Mouse (Mus musculus): ENCODE data around the gene Med12. TPM values are rescaled to one million over a fixed set of nuclear protein-coding genes. Genes with fewer than 3 reads are reported as not detected.
"Not testable (repeated sequence)": the region's sequence is repeated elsewhere in the genome, so short reads cannot be mapped to it uniquely, and the experiment has no call there.

Gene Med12
- total RNA-seq, 2 experiments from 2014 or later: 29.5 to 36.6 TPM

DNA sequence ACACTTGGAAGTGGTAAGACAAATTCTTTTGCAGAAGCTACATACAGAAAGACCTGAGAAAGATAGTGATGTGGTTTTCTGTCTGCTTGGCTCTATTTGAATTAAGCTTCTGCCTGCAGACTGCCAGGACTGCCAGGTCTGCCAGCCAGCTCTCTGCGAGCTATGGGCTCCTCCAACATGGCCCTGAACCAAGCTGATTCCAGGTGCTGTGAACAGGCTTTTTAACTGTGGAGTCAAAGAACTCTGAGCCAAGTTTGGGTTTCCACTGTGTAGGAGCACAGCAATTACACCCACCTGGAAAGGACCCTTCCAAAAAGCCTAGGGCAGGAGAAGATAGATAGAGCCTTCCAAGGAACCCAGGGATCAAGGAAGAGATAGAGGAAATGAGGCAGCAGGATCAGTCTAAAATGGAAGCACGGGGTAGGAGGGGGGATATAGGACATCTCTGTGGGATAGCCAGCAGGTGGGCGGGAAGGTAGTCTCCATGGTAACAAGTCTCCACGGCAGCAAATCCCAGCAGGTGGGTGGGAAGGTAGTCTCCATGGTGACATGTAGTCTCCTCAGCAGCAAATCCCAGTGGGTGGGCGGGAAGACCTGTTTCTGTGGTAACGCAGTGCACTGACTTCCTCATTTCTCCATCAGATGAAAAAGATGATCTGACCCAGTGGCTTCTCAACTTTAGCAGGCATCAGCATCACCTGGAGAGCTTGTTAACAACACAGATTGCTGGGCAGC is 40.0 kb downstream of the Med12 start:
- DNase-seq (ENCODE audit: low spot score in 2 of 2): peak; percentile 75 to 90
- TF ChIP-seq CTCF (conservative IDR thresholded peaks at IDR 0.05): no peak
- Histone ChIP-seq H3K27ac (peak overlapping the region; percentile 87), H3K4me3 (no peak overlapping the region)

DNA sequence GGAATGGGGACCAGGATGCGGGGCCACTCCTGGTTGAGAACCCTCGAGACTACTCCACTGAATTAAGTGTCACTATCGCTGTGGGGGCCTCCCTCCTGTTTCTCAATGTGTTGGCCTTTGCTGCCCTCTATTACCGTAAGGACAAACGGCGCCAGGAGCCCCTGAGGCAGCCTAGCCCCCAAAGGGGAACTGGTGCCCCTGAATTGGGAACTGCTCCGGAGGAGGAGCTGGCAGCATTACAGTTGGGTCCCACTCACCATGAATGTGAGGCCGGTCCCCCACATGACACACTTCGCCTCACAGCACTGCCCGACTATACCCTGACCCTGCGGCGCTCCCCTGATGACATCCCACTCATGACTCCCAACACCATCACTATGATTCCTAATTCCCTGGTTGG is 45.9 kb downstream of the Med12 start:
- TF ChIP-seq CTCF (conservative IDR thresholded peaks at IDR 0.05): no peak
- no peak overlapping the region for H3K4me3 ChIP-seq
- no peak for DNase-seq (ENCODE audit: low spot score in 2 of 2)

DNA sequence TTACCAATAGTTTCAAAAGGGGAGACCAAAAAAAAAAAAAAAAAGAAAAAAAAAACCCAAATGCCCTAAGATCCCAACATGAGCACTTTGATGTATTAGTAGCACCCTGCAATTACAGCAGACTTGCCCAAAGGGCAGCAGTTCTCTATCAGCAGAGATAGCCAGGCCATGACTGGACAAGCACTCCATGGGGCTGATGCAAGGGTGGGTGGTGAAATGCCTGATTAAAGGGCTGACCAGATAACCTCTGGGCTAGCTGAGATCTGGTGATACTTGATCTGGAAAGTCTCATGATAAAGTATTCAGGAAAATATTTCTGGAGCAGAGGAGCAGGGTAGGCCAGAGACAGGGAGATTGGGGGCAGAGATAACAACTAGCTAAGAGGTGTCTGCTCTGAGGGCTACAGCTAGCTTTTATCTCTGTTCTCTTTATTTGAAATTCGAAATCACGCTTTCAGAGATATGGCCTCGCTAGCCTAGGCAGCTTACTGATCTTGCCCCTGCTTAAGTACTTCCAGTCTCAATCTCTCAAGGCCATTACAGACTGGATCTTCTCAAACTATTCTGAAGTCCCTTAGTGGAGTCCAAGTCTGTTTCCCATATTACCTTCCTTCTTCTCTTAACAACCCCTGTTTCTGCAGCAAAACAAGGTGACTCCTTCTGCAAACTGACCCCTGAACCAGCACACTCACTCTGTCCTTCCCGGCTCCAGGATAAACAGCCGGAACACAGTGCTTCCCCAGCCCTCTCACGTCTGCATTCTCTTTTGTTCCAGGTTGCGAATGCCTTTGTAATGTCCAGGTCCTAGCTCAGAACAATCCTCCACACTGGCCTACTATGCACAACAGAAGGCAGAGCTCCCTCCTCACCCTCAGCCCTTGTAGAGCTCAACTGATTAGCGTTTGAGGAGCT is 52.4 kb downstream of the Med12 start:
- no peak for DNase-seq (ENCODE audit: low spot score in 2 of 2)
- Histone ChIP-seq H3K27ac (no peak overlapping the region), H3K4me3 (no peak overlapping the region)
- TF ChIP-seq CTCF (conservative IDR thresholded peaks at IDR 0.05): no peak

More for the DNA sequence above, 45.9 kb downstream of the Med12 start:
- peak overlapping the region; percentile 68 for H3K27ac ChIP-seq

DNA sequence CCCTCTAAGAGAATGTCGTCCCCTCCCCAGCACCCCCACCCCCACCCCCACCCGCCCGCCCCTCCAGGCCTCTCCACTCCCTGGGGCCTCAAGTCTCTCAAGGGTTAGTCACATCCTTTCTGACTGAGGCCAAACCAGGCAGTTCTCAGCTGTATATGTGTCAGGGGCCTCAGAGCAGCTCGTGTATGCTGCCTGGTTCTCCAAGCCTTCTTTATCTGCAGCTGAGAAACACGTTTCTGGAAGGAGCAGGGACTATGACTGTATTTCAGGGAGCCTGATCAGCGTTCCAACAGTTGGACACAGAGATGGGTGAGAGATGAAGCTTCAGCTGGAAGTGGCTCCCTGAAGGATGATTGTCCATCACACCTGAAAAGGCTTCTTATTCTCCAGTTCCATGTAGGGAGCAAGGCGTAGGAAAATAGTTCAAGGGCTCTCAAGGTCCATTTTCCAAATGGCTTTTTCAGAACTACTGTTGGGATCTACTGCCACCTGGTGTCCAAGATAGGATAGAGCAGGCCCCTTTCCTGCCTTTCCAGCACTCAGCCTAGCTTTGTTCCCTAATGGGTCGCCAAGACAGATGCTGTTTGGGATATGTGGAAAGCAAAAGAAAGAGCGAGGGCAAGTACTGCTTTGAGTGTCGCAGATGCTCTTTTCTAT is 55.7 kb downstream of the Med12 start:
- no peak overlapping the region for H3K4me3 ChIP-seq
- peak; percentile 90 for TF ChIP-seq CTCF (conservative IDR thresholded peaks at IDR 0.05)
- DNase-seq (ENCODE audit: low spot score in 2 of 2): peak; percentile 59 to 66
- H3K27ac ChIP-seq: peak overlapping the region; percentile 79

DNA sequence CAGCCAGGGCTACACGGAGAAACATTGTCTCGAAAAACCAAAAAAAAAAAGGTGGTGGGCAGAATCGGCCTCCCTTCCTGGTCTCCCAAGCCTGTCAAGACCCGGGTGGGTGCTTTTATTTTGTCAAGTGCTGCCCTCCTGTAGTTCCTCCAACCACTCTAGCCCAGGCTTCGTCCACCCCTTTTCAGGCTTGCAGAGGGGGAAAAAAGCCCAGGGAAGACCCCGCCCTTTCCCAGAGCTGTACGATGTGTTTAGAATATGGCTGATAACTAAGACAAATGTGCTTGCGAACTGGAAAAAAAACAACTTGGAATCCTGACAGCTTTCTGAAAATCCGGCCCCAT is 58.2 kb downstream of the Med12 start:
- TF ChIP-seq CTCF (conservative IDR thresholded peaks at IDR 0.05): no peak
- no peak for DNase-seq (ENCODE audit: low spot score in 2 of 2)
- Histone ChIP-seq H3K4me3 (peak overlapping the region; percentile 54), H3K27ac (peak overlapping the region; percentile 98)

DNA sequence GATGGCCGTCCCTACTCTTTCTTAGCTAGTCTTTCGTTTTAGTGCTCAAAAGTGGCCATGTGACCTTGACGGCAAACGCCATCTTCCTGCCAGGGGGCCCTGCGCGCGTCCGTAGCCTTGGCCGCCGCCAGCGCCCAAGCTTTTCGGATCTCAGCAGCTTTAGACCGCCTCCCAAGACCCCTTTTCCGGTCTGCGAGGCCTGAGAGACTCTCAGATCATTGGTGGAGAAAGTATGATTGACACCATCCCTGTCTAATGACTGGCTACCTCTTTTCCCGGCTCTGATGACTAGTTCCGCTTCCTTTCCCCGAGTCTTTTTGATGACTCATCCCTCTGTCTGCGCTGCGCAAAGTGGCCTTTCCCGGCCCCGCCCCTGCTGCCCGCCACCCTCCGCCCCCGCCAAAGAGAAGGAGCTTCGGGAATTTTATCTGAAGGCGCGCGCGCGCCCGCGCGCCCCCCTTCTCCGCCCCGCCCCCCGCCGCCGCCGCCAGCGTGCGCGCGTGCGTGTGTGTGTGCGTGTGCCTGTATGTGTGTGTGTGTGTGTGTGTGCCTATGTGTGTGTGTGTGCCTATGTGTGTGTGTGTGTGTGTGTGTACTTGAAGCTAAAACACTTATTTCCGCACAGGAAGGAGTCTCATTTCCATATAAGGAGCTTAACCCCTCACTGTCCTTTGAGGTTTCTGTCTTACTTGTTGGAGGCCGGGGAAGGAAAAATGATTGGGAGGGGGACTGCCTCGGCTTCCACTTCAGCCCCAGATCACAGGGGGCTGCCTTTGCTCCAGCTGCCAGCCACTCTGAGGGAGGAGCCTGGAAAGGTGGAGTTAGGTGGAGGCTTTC is 58.8 kb downstream of the Med12 start:
- peak; percentile 78 to 94 for DNase-seq (ENCODE audit: low spot score in 2 of 2)
- TF ChIP-seq CTCF (conservative IDR thresholded peaks at IDR 0.05): no peak
- peak overlapping the region; percentile 54 for H3K4me3 ChIP-seq

DNA sequence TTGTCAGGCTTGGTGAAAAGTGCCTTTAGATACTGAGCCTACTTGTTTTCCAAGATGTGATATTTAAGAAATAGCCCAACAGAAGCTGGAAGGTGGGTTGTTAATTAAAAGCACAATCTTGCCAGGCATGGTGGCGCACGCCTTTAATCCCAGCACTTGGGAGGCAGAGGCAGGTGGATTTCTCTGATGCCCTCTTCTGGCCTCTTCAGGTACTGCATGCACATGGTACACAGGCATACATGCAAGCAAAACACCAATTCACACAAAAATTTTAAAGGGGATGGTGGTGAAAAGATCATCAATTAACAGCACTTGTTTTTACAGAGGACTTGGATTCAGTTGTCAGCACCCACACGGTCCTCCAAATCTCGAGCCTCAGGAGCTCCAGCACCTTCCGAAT is 60.8 kb downstream of the Med12 start:
- no peak overlapping the region for H3K4me3 ChIP-seq
- peak; percentile 75 for TF ChIP-seq CTCF (conservative IDR thresholded peaks at IDR 0.05)
- H3K27ac ChIP-seq: no peak overlapping the region
- no peak for DNase-seq (ENCODE audit: low spot score in 2 of 2)

More for the DNA sequence above, 58.8 kb downstream of the Med12 start:
- peak overlapping the region; percentile 98 for H3K27ac ChIP-seq

DNA sequence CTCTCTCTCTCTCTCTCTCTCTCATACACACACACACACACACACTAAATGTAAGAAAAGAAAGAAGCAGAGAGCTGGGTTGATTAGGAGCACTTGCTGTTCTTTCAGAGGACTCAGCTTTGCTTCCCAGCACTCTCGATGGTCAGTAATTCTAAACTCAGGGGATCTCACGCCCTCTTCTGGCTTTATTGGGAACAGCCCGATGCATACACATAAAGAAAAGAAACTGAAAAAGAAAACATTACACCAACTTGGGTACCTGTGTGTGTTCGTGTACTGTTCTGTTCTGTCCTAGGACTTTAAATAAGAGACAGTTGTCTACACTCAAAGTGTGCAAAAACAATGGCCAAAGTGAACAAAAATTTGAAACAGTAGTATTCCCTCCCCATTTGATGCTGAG is 64.8 kb downstream of the Med12 start:
- H3K27ac ChIP-seq: no peak overlapping the region
- peak; percentile 19; the same call in 1 of the 2 replicates for TF ChIP-seq CTCF (conservative IDR thresholded peaks at IDR 0.05)
- no peak overlapping the region for H3K4me3 ChIP-seq
- no peak for DNase-seq (ENCODE audit: low spot score in 2 of 2)

DNA sequence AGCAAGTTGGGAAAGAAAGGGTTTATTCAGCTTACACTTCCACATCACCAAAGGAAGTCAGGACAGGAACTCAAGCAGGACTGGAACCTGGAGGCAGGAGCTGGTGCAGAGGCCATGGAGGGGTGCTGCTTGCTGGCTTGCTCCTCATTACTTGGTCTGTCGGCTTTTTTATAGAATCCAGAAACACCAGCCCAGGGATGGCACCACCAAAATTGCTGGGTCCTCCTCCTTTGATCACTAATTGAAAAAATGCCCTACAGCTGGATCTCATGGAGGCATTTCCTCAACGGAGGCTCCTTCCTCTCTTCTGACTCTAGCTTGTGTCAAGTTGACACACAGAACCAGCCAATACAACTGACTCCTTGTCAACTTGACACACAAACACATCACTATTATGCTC is 69.0 kb downstream of the Med12 start:
- not testable (repeated sequence) for DNase-seq (ENCODE audit: low spot score in 2 of 2); H3K27ac ChIP-seq; H3K4me3 ChIP-seq

DNA sequence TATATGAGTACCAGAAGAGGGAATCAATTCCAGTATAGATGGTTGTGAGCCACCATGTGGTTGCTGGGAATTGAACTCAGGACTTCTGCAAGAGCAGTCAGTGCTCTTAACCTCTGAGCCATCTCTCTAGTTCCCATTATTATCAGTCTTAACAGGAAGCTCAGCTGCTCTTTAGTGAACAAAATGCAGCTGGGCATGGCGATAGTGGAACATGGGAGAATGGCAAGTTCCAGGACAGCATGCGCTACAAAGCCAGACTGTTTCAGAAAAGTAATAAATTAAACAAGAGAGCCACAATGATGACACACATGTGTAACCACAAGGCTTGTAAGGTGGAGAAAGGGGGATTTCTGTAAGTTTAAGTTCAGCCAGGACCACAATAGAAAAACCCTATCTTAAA is 71.6 kb downstream of the Med12 start:
- Histone ChIP-seq H3K4me3 (no peak overlapping the region), H3K27ac (no peak overlapping the region)
- TF ChIP-seq CTCF (conservative IDR thresholded peaks at IDR 0.05): no peak
- no peak for DNase-seq (ENCODE audit: low spot score in 2 of 2)

DNA sequence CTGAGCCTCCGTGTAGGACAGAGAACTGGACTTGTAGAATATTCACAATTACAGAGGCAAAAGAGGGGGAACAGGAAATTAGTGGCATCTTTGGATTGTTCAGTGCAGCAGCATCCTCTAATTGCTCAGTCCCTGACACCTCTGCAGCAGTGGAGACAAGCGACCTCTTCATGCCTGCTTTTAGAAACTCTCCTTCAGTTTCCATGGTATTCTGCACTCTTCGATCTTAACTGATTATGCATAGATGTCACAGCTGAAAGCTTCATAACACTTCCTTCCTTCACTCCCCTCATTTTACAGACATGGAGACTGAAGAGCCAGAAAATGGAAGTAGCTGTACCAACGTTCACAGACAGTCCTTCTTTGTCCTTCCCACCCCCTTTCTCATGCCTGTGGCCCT is 72.6 kb downstream of the Med12 start:
- no peak overlapping the region for H3K4me3 ChIP-seq
- no peak for DNase-seq (ENCODE audit: low spot score in 2 of 2)
- H3K27ac ChIP-seq: no peak overlapping the region
- no peak for TF ChIP-seq CTCF (conservative IDR thresholded peaks at IDR 0.05)

Other genes starting within 250 kb of the Med12 start
- under 1 TPM in 1 of 2 experiments, not detected in 1; 0.15 TPM for gene Tex11, start 214.4 kb upstream of the Med12 start, total RNA-seq (2021)
- 1 to 10 TPM; 4.9 to 5.4 TPM for gene Slc7a3, start 188.0 kb upstream of the Med12 start, total RNA-seq (2021)
- 10 to 100 TPM; 82.6 to 98.8 TPM for gene Snx12, start 51.5 kb upstream of the Med12 start, total RNA-seq (2021)
- 10 to 100 TPM; 19.8 to 24.0 TPM for gene Foxo4, start 19.5 kb upstream of the Med12 start, total RNA-seq (2021)
- not detected for gene Gm614, start 10.0 kb upstream of the Med12 start, total RNA-seq (2021)
- 1 to 10 TPM in 1 of 2 experiments, under 1 TPM in 1; 0.83 to 1.2 TPM for gene Il2rg, start 5.8 kb upstream of the Med12 start, total RNA-seq (2021)
- gene Gm20489, start 5.0 kb upstream of the Med12 start, total RNA-seq (2021): not detected
- gene Nlgn3, start 25.1 kb downstream of the Med12 start, total RNA-seq (2021): 100 to 1,000 TPM; 178 to 182 TPM
- gene Gjb1, start 102.3 kb downstream of the Med12 start, total RNA-seq (2021): 10 to 100 TPM in 1 of 2 experiments, 1 to 10 TPM in 1; 9.0 to 11.2 TPM
- 100 to 1,000 TPM; 176 to 179 TPM for gene Zmym3, start 146.8 kb downstream of the Med12 start, total RNA-seq (2021)
- 100 to 1,000 TPM; 132 to 144 TPM for gene Nono, start 155.3 kb downstream of the Med12 start, total RNA-seq (2021)
- 1 to 10 TPM in 1 of 2 experiments, under 1 TPM in 1; 0.82 to 1.4 TPM for gene Itgb1bp2, start 175.1 kb downstream of the Med12 start, total RNA-seq (2021)

All from layer of hippocampus, adult 2 months (tissue).